Mouse (Mus musculus): ENCODE results near the gene Copa. TPM values are rescaled to one million over a fixed set of nuclear protein-coding genes. Genes with fewer than 3 reads are reported as not detected.

Gene Copa
- polyA plus RNA-seq, 1 experiment from 2014 or later: 188 TPM

GRCm38 (mm10) chr1:172140160-172140559 is 57.8 kb downstream of the Copa start:
- Histone ChIP-seq H3K4me3 (replicated peaks; ENCODE audit: low read depth, low read length) (no peak overlapping the region), H3K4me2 (ENCODE audit: low read length) (no peak overlapping the region), H3K4me1 (ENCODE audit: control insufficient read depth, insufficient read depth, low read length) (no peaks in the 10 kb centered on the region), H3K36me3 (ENCODE audit: control insufficient read depth, insufficient read depth, low read length) (peaks cover 12% of the 10 kb centered on the region), H3K9ac (replicated peaks; ENCODE audit: low read length) (no peak overlapping the region), H3K27me3 (ENCODE audit: control insufficient read depth, insufficient read depth, low read length) (no peaks in the 10 kb centered on the region), H3K27ac (replicated peaks; ENCODE audit: low read depth, low read length) (no peak overlapping the region), H3K9me3 (ENCODE audit: control insufficient read depth, low read length) (no peaks in the 10 kb centered on the region)
- no peak for DNase-seq
- no peak for ATAC-seq (ENCODE audit: low FRiP score, low TSS enrichment)
- WGBS: 86% methylated on average over 2 of the region's 2 CpGs

GRCm38 (mm10) chr1:172140825-172141224 is 58.5 kb downstream of the Copa start:
- ATAC-seq (ENCODE audit: low FRiP score, low TSS enrichment) (no peak), DNase-seq (no peak)
- Histone ChIP-seq H3K9ac (replicated peaks; ENCODE audit: low read length) (no peak overlapping the region), H3K4me2 (ENCODE audit: low read length) (no peak overlapping the region), H3K9me3 (ENCODE audit: control insufficient read depth, low read length) (no peaks in the 10 kb centered on the region), H3K27me3 (ENCODE audit: control insufficient read depth, insufficient read depth, low read length) (no peaks in the 10 kb centered on the region), H3K36me3 (ENCODE audit: control insufficient read depth, insufficient read depth, low read length) (peaks cover 6% of the 10 kb centered on the region), H3K27ac (replicated peaks; ENCODE audit: low read depth, low read length) (no peak overlapping the region), H3K4me3 (replicated peaks; ENCODE audit: low read depth, low read length) (no peak overlapping the region), H3K4me1 (ENCODE audit: control insufficient read depth, insufficient read depth, low read length) (no peaks in the 10 kb centered on the region)
- WGBS: 100% methylated on average over 1 of the region's 1 CpGs

DNA sequence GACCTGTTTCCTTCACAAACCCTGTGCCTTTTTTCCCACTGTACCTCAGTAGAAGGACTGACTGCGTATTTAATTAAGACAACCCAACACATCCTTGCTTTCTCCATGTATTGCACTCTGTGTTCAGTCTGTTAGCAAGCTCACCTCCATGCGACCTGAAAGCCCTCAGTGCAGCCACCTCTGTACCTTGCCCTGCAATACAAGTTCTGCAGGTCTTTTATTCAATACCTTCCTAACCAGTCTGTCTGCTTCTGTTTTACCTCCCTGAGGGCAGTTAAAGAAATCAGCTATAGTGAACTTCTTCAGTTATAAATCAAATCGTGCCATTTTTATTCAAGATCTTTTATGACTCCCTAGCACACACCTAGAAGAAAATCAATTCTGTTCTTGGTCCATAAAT is 59.2 kb downstream of the Copa start:
- H3K9ac ChIP-seq (replicated peaks; ENCODE audit: low read length): no peak overlapping the region
- no peak overlapping the region for H3K27ac ChIP-seq (replicated peaks; ENCODE audit: low read depth, low read length)
- no peak overlapping the region for H3K4me3 ChIP-seq (replicated peaks; ENCODE audit: low read depth, low read length)
- H3K27me3 ChIP-seq (ENCODE audit: control insufficient read depth, insufficient read depth, low read length): no peaks in the 10 kb centered on the region
- H3K4me2 ChIP-seq (ENCODE audit: low read length): no peak overlapping the region
- H3K36me3 ChIP-seq (ENCODE audit: control insufficient read depth, insufficient read depth, low read length): no peaks in the 10 kb centered on the region
- no peaks in the 10 kb centered on the region for H3K9me3 ChIP-seq (ENCODE audit: control insufficient read depth, low read length)
- H3K4me1 ChIP-seq (ENCODE audit: control insufficient read depth, insufficient read depth, low read length): no peaks in the 10 kb centered on the region
- no peak for DNase-seq
- 84% methylated on average over 3 of the region's 3 CpGs for WGBS
- ATAC-seq (ENCODE audit: low FRiP score, low TSS enrichment): no peak

- no peak overlapping the region for H3K4me2 ChIP-seq (ENCODE audit: low read length)
- H3K9ac ChIP-seq (replicated peaks; ENCODE audit: low read length): no peak overlapping the region
- H3K4me3 ChIP-seq (replicated peaks; ENCODE audit: low read depth, low read length): no peak overlapping the region
- H3K27me3 ChIP-seq (ENCODE audit: control insufficient read depth, insufficient read depth, low read length): no peaks in the 10 kb centered on the region
- H3K9me3 ChIP-seq (ENCODE audit: control insufficient read depth, low read length): no peaks in the 10 kb centered on the region
- WGBS: 18% methylated on average over 1 of the region's 1 CpGs
- H3K36me3 ChIP-seq (ENCODE audit: control insufficient read depth, insufficient read depth, low read length): no peaks in the 10 kb centered on the region
- H3K27ac ChIP-seq (replicated peaks; ENCODE audit: low read depth, low read length): no peak overlapping the region
- DNase-seq (peak; percentile 78), ATAC-seq (ENCODE audit: low FRiP score, low TSS enrichment) (no peak)
- peaks cover 3% of the 10 kb centered on the region; the same call in 1 of the 2 replicates for H3K4me1 ChIP-seq (ENCODE audit: control insufficient read depth, insufficient read depth, low read length)
These were observed 61.2 kb downstream of the Copa start for GRCm38 (mm10) chr1:172143570-172143969.

GRCm38 (mm10) chr1:172147835-172148278 is 65.5 kb downstream of the Copa start, which contains the start of gene Dcaf8:
Dcaf8 (plus strand) TSS chr1:172148084.
- Histone ChIP-seq H3K36me3 (ENCODE audit: control insufficient read depth, insufficient read depth, low read length) (peaks cover 8% of the 10 kb centered on the region), H3K4me2 (ENCODE audit: low read length) (peak within 1 kb of the TSS; percentile 56), H3K9me3 (ENCODE audit: control insufficient read depth, low read length) (no peaks in the 10 kb centered on the region), H3K4me3 (replicated peaks; ENCODE audit: low read depth, low read length) (peak within 1 kb of the TSS; percentile 96), H3K4me1 (ENCODE audit: control insufficient read depth, insufficient read depth, low read length) (peaks cover 14% of the 10 kb centered on the region), H3K9ac (replicated peaks; ENCODE audit: low read length) (peak within 1 kb of the TSS; percentile 99), H3K27ac (replicated peaks; ENCODE audit: low read depth, low read length) (peak within 1 kb of the TSS; percentile 95), H3K27me3 (ENCODE audit: control insufficient read depth, insufficient read depth, low read length) (no peaks in the 10 kb centered on the region)
- ATAC-seq (ENCODE audit: low FRiP score, low TSS enrichment) (peak; percentile 99), DNase-seq (peak; percentile 98)
- under 1% methylated on average over 39 of the region's 42 CpGs for WGBS

DNA sequence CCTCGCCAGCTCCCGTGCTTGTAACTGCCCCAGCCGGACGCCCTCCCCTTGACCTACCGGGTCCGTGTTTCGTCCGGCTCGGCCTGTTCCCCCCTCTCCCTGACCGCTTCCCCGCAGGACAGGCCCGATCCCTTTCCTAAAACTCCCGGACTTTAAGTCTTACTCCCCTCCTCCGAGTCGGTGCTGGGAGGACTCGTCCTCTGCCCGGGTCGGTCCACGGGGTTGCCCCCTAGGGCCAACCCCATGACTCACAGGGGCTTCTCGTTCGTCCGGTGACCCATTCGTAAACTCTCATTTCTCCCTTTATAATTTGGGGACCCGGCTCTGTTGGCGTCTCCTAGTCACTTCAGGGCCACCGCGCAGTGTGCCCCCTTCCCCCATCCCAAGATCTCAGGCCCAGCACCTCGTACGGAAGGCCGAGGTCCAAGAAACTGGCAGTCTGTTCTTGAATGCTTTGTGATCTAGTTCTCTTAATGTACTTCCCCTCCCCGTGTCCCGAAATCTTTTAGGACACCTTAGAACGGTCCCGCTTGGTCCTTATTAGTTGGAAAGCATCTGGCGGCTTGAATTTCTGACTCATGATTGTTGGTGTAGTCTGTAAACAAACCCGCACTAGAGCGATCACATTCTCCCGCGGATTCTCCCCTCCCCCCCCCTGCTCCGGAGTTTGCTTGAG is 66.1 kb downstream of the Copa start:
- H3K9ac ChIP-seq (replicated peaks; ENCODE audit: low read length): peak overlapping the region; percentile 99
- no peaks in the 10 kb centered on the region for H3K27me3 ChIP-seq (ENCODE audit: control insufficient read depth, insufficient read depth, low read length)
- peak overlapping the region; percentile 95 for H3K27ac ChIP-seq (replicated peaks; ENCODE audit: low read depth, low read length)
- no peaks in the 10 kb centered on the region for H3K9me3 ChIP-seq (ENCODE audit: control insufficient read depth, low read length)
- H3K36me3 ChIP-seq (ENCODE audit: control insufficient read depth, insufficient read depth, low read length): peaks cover 14% of the 10 kb centered on the region
- under 1% methylated on average over 38 of the region's 40 CpGs for WGBS
- H3K4me2 ChIP-seq (ENCODE audit: low read length): peak overlapping the region; percentile 56
- H3K4me3 ChIP-seq (replicated peaks; ENCODE audit: low read depth, low read length): peak overlapping the region; percentile 96
- DNase-seq (peak; percentile 61), ATAC-seq (ENCODE audit: low FRiP score, low TSS enrichment) (peak; percentile 69)
- H3K4me1 ChIP-seq (ENCODE audit: control insufficient read depth, insufficient read depth, low read length): peaks cover 14% of the 10 kb centered on the region

- H3K27me3 ChIP-seq (ENCODE audit: control insufficient read depth, insufficient read depth, low read length): no peaks in the 10 kb centered on the region
- ATAC-seq (ENCODE audit: low FRiP score, low TSS enrichment) (no peak), DNase-seq (peak; percentile 17)
- H3K4me3 ChIP-seq (replicated peaks; ENCODE audit: low read depth, low read length): peak overlapping the region; percentile 96
- H3K4me2 ChIP-seq (ENCODE audit: low read length): peak overlapping the region; percentile 56
- H3K9ac ChIP-seq (replicated peaks; ENCODE audit: low read length): peak overlapping the region; percentile 99
- 17% methylated on average over 19 of the region's 19 CpGs for WGBS
- H3K9me3 ChIP-seq (ENCODE audit: control insufficient read depth, low read length): no peaks in the 10 kb centered on the region
- peaks cover 14% of the 10 kb centered on the region for H3K4me1 ChIP-seq (ENCODE audit: control insufficient read depth, insufficient read depth, low read length)
- H3K27ac ChIP-seq (replicated peaks; ENCODE audit: low read depth, low read length): peak overlapping the region; percentile 95; the same call in 1 of the 2 replicates
- H3K36me3 ChIP-seq (ENCODE audit: control insufficient read depth, insufficient read depth, low read length): peaks cover 21% of the 10 kb centered on the region
These were observed 66.9 kb downstream of the Copa start for GRCm38 (mm10) chr1:172148955-172149815.

- no peak overlapping the region for H3K9ac ChIP-seq (replicated peaks; ENCODE audit: low read length)
- H3K4me2 ChIP-seq (ENCODE audit: low read length): no peak overlapping the region
- 96% methylated on average over 3 of the region's 3 CpGs for WGBS
- H3K36me3 ChIP-seq (ENCODE audit: control insufficient read depth, insufficient read depth, low read length): peaks cover 42% of the 10 kb centered on the region
- no peak for DNase-seq
- no peak for ATAC-seq (ENCODE audit: low FRiP score, low TSS enrichment)
- no peak overlapping the region for H3K27ac ChIP-seq (replicated peaks; ENCODE audit: low read depth, low read length)
- peaks cover 6% of the 10 kb centered on the region; the same call in 1 of the 2 replicates for H3K4me1 ChIP-seq (ENCODE audit: control insufficient read depth, insufficient read depth, low read length)
- H3K9me3 ChIP-seq (ENCODE audit: control insufficient read depth, low read length): no peaks in the 10 kb centered on the region
- no peak overlapping the region for H3K4me3 ChIP-seq (replicated peaks; ENCODE audit: low read depth, low read length)
- no peaks in the 10 kb centered on the region for H3K27me3 ChIP-seq (ENCODE audit: control insufficient read depth, insufficient read depth, low read length)
These were observed 72.2 kb downstream of the Copa start for GRCm38 (mm10) chr1:172154536-172154935.

All from midbrain, embryonic 14.5 days (tissue).